Mouse (Mus musculus) bone marrow, adult 2 months (tissue): ENCODE results near the gene Clip1.

Experiments
- CTCF ChIP-seq: fragments of 200-500 bp; IDR thresholded peaks from 2 replicates; pipeline ENCODE4 v1.5.1; 2011; ENCODE audit warnings: low read length, control low read depth; ENCODE audit not compliant: control insufficient read depth, insufficient read depth
- POLR2A ChIP-seq: fragments of 200-500 bp; IDR thresholded peaks from 2 replicates; pipeline ENCODE4 v1.6.1; 2011; ENCODE audit warnings: low read depth, mild to moderate bottlenecking, control low read depth, low read length, borderline replicate concordance; ENCODE audit not compliant: control insufficient read depth

DNA sequence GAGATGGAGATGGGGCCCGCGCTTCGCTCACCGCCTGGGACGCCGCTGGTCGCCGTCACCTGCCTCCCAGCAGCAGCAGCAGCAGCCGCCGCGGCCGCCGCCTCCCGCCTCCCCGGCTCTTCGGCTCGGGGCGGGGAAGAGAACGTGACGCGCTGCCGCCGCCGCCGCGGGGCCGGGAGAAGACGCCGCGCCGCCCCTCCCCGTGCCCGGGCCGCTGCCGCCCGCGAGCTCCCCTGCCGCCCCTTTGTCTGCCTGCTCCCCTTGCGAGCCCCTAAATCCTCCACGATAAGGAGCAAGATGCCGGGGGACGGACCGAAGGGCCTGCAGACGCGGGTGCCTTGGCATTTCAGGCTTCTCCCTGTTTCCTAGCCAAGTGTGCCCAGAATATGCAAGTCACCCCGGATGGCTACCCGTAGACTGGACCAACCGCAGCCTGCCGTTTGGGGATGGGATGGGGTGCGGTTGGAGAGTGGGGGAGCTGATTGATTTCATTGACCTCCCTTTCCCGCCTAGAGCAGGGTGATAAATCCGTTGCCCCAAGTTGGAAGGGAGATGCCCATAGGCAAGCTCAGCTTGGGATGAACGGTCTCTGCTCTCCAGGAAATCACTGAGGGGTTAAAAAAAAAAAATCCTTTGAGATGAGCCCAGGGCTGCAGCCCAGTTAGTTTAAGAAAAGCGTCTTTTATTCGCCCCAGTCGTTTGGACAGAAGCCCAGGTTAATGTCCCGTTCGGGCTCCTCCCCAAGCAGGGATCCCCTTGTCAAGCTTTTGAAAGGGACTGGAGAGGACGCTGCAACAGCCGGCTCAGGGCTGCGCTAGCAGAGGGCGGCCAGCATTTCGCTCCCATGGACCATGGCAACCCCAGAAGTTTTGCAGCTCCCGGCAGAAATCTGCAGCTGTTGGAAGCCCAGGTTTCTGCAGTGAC is at the start of gene Clip1:
- TF ChIP-seq POLR2A, result peak; percentile 31; the same call in 1 of the 2 replicates
- no peak for TF ChIP-seq CTCF
